Mouse (Mus musculus) heart, postnatal 0 days (tissue): Measurements from ENCODE around the gene Dnmt3b.

Experiments
- CTCF ChIP-seq: IDR thresholded peaks from 2 replicates; pipeline ENCODE4 v1.5.1; 2016; ENCODE audit warnings: antibody characterized with exemption, control low read depth, low read depth
- EP300 ChIP-seq: IDR thresholded peaks from 2 replicates; pipeline ENCODE4 v1.6.1; 2016; ENCODE audit warnings: antibody characterized with exemption, low read depth

DNA sequence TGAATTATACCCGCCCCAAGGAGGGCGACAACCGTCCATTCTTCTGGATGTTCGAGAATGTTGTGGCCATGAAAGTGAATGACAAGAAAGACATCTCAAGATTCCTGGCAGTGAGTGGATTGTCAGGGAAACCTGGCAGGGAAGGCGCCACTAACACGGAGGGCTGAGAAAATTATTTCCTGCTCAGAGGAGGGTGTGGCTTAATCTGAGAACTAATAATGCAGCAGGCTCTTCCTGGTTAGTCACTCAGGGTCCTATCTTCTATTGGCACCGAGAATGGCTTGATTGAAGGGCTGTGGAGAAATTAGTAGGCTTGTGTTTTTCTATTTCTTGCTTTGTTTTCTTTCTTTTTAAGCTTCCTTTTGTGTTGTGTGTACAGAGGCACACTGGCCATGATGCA, 28.3 kb downstream of the Dnmt3b start:
- TF ChIP-seq CTCF, result no peak
- no peak for TF ChIP-seq EP300
